Mouse (Mus musculus) kidney, adult 2 months (tissue): ENCODE measurements around the gene Stk39. TPM values are rescaled to one million over a fixed set of nuclear protein-coding genes. Genes with fewer than 3 reads are reported as not detected.

Source experiments
- DNase-seq: peaks from one replicate; pipeline ENCODE4 v3.0.0; 2021
- H3K27ac ChIP-seq: fragments of 200-500 bp; 2 replicates; pipeline ENCODE4 v1.5.1; 2012; ENCODE audit warnings: low read depth, low read length, control low read depth, inconsistent platforms; ENCODE audit not compliant: insufficient read depth
- H3K27me3 ChIP-seq: fragments of 200-500 bp; replicated peaks from 2 replicates; pipeline ENCODE4 v1.6.1; 2012; ENCODE audit warnings: mild to moderate bottlenecking, moderate library complexity, low read length, inconsistent platforms; ENCODE audit not compliant: control insufficient read depth, insufficient read depth
- H3K36me3 ChIP-seq: fragments of 200-500 bp; 2 replicates; pipeline ENCODE4 v1.6.1; 2012; ENCODE audit warnings: mild to moderate bottlenecking, moderate library complexity, low read length, inconsistent platforms; ENCODE audit not compliant: control insufficient read depth, insufficient read depth
- H3K4me1 ChIP-seq: fragments of 200-500 bp; 2 replicates; pipeline ENCODE4 v1.6.1; 2011; ENCODE audit warnings: low read length; ENCODE audit not compliant: control insufficient read depth, insufficient read depth
- H3K4me3 ChIP-seq: fragments of 200-500 bp; 2 replicates; pipeline ENCODE4 v1.5.1; 2011; ENCODE audit warnings: mild to moderate bottlenecking, low read depth, low read length, control low read depth; ENCODE audit not compliant: insufficient read depth
- CTCF ChIP-seq: fragments of 200-500 bp; conservative IDR thresholded peaks from 2 replicates; pipeline ENCODE4 v1.5.1; 2011; ENCODE audit warnings: low read depth, mild to moderate bottlenecking, control low read depth, low read length, moderate library complexity, mixed read lengths; ENCODE audit not compliant: insufficient read depth, insufficient read length
- POLR2A ChIP-seq: fragments of 200-500 bp; IDR thresholded peaks from one replicate; pipeline ENCODE4 v1.6.1; 2011; ENCODE audit warnings: low read depth, low read length, control low read depth
- WGBS: fragments of 180-500 bp; shearing (Covaris S2); methylation state at CpG from one replicate; pipeline ENCODE4 v1.1.7; 2018; 5-methylcytosine and 5-hydroxymethylcytosine counted together
- polyA plus RNA-seq: library from polyadenylated mRNA; depleted of rRNA; stranded (reverse); fragments of >200 nt; gene quantifications from 2 replicates; pipeline ENCODE4 v1.2.3, GENCODE M21; 2012

Stk39 gene
- polyA plus RNA-seq, 1 experiment, result 14.6 TPM

DNA sequence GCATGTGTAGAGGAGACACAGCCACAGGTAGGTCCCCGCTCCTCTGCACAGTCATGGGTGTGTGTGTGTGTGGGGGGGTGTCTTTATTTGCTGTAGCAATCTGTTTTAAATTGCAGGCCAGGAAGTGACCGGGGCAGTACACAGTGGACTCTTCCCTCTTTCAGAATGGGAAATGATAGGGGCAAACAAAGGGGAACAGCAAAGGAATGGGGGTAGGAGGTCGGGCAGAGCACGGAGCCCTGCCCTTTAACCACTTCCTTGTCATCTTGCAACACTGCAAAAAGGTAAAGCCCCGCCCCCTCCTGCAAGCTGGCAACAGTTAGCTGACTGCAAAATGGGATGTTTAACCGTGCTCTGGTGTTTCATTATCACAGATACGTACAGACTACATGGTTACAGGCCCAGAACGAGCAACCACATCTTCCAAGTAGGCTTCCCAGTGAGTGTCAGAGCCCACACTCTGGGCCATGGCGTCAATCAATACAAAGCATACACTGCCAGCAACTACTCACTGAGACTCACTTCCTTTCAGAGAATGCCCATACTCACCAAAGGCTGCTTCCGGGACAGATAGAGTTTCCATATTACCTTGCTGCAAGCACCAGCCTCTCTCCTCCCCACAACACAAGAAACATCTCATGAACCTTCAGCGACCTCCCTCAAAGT lies 89.5 kb downstream of the Stk39 start:
- peaks cover 13% of the 10 kb centered on the region; the same call in 1 of the 2 replicates for H3K4me1 ChIP-seq
- no peaks in the 10 kb centered on the region for H3K27me3 ChIP-seq
- TF ChIP-seq CTCF (no peak), POLR2A (no peak)
- DNase-seq, result no peak
- no peaks in the 10 kb centered on the region for H3K36me3 ChIP-seq
- H3K27ac ChIP-seq, result no peak overlapping the region
- H3K4me3 ChIP-seq, result no peak overlapping the region
- WGBS, result 52% methylated on average over 11 of the region's 11 CpGs

DNA sequence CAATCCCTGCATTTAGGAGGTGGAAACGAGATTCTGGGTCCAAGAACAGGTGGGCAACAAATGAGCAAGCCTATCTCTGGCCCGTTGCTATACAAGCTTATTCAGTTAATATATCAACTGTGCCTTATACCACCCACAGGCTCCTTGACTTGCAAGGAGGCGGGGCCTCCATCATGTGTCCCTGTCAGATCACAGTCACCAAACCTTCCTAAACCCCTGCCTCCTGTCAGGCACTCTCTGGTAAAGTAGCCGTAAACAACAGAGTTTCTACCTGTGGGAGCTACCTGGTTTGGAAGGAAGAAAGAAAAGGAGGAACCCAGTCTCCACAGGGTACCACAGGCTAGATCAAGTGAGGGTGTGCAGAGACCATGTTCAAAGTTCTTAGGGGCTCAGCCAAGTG lies 90.2 kb downstream of the Stk39 start:
- Histone ChIP-seq H3K27me3 (no peaks in the 10 kb centered on the region), H3K4me3 (no peak overlapping the region), H3K27ac (no peak overlapping the region), H3K4me1 (peaks cover 15% of the 10 kb centered on the region; the same call in 1 of the 2 replicates), H3K36me3 (no peaks in the 10 kb centered on the region)
- TF ChIP-seq CTCF (no peak), POLR2A (no peak)
- 73% methylated on average over 4 of the region's 4 CpGs for WGBS
- no peak for DNase-seq

DNA sequence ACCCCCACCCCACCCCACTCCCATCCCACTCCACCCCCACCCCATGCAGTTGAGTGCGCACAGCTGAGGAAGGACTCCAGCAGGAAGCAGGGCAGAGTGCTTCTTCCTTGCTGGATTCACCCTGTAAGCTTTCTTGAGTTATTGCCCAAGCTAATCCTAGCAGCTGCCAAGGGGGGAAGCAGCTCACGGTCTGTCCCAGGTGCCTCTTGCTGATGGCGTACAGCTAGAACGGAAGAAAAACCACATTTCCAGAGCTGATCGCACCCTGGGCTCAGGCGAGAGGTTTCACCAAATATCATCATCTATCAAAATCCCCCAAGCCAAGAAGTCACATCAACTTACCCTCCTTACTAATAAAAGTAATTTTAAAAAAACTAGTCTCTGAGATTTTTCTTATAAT lies 90.9 kb downstream of the Stk39 start:
- no peak for TF ChIP-seq CTCF
- no peak for TF ChIP-seq POLR2A
- H3K27me3 ChIP-seq, result no peaks in the 10 kb centered on the region
- H3K27ac ChIP-seq, result no peak overlapping the region
- peaks cover 21% of the 10 kb centered on the region for H3K4me1 ChIP-seq
- 55% methylated on average over 6 of the region's 6 CpGs for WGBS
- no peak overlapping the region for H3K4me3 ChIP-seq
- H3K36me3 ChIP-seq, result no peaks in the 10 kb centered on the region
- no peak for DNase-seq

DNA sequence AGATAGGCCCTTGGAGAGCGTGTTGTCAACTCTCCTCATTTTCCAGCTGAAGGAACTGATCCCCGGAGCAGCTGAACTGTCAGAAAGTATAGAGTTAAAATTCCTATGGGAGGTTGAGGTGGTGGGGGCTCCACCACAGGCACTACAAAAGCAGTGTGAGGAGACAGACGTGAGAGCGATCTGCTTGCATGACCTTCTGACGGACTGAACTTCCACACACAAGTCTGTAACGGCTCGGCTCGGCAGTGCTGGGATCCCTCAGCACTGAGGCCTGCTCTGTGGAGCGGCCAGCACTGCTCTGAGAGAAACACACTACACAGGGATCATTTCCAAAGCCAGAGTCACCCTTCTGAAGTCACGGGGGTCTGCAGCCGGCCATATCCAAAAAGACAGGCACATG lies 92.4 kb downstream of the Stk39 start:
- TF ChIP-seq POLR2A (no peak), CTCF (no peak)
- Histone ChIP-seq H3K27ac (peak overlapping the region; percentile 25), H3K36me3 (no peaks in the 10 kb centered on the region), H3K4me3 (no peak overlapping the region), H3K27me3 (no peaks in the 10 kb centered on the region), H3K4me1 (peaks cover 23% of the 10 kb centered on the region)
- no peak for DNase-seq
- 59% methylated on average over 11 of the region's 11 CpGs for WGBS

DNA sequence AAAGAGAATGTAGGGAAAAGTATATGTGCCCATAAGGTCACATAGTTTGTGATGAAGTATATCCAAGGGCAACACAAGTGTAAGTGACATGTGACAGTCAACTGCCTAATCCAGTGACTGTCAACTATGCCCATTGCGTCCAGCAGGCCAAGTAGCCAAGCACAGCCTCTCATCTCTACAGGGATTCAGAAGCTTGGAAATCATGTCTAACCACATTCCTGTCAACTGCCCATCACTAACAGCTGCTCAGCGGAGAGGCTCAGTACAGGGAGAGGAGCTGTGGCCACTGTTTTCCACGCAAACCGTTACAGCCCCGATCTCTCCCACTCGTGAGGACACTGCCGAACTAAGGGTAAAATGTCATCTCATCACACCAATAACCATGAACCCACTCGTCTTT lies 93.7 kb downstream of the Stk39 start:
- no peak overlapping the region for H3K4me3 ChIP-seq
- no peaks in the 10 kb centered on the region for H3K27me3 ChIP-seq
- WGBS, result 86% methylated on average over 8 of the region's 8 CpGs
- TF ChIP-seq CTCF (no peak), POLR2A (no peak)
- DNase-seq, result no peak
- no peaks in the 10 kb centered on the region for H3K36me3 ChIP-seq
- peaks cover 23% of the 10 kb centered on the region for H3K4me1 ChIP-seq
- peak overlapping the region; percentile 27; the same call in 1 of the 2 replicates for H3K27ac ChIP-seq

DNA sequence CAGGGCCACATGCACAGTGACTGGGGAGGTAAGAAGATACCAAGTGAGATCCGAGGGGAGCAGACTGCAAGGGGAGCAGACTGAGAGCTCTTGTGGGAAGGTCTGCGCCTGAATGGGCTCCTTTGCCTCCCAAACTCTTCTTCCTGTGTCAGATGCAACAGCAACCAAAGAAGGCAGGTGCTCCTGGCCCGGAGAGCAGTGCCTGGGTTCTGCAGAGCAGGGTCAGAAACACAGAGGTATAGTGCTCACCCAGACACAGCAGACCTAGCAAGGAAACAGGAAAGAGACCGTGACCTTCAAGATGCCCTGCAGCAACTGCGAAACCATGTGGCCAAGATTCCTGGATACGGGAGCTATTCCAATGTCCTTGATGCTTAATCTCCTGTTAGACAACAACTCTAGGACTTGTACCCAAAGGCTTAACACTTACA lies 94.8 kb downstream of the Stk39 start:
- Histone ChIP-seq H3K36me3 (no peaks in the 10 kb centered on the region), H3K4me3 (no peak overlapping the region), H3K4me1 (peaks cover 23% of the 10 kb centered on the region), H3K27me3 (no peaks in the 10 kb centered on the region), H3K27ac (peak overlapping the region; percentile 90)
- DNase-seq, result peak; percentile 81
- WGBS, result 54% methylated on average over 6 of the region's 6 CpGs
- TF ChIP-seq CTCF (no peak), POLR2A (no peak)

DNA sequence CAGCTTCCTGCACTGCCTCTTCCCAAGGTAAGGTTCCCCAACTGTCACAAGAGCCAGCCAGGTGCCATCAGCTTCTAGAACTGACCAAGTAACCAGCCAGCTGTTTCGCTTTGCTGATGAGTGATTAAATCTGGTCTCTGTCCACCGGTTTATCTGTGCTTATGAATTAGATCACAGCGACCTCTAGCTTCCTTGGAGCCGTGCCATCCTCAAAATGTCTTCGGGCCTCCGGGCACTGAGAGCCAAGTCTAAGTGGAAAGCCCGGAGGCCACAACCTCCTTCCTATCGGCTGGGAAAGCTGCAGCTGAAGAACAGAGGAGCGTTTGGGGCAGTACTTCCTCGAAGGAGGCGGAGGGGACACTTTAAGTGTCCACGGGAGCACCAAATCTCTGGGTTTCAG lies 95.4 kb downstream of the Stk39 start:
- DNase-seq, result peak; percentile 70
- no peak overlapping the region for H3K4me3 ChIP-seq
- peak overlapping the region; percentile 90 for H3K27ac ChIP-seq
- peaks cover 18% of the 10 kb centered on the region for H3K4me1 ChIP-seq
- no peaks in the 10 kb centered on the region for H3K36me3 ChIP-seq
- no peaks in the 10 kb centered on the region for H3K27me3 ChIP-seq
- WGBS, result 35% methylated on average over 12 of the region's 12 CpGs
- TF ChIP-seq CTCF (no peak), POLR2A (no peak)
